28 mouse cellular contexts compared by ENCODE assay signal in genomic region chr11:117201846-117202245, GRCm38 (mm10). TPM values are rescaled to one million over a fixed set of nuclear protein-coding genes. Genes with fewer than 3 reads are reported as not detected.
DNase-seq lines count a peak whose midpoint lies in the region; ATAC-seq and TF ChIP-seq lines count a peak whose summit lies in the region.
"Had no signal": no experiment of that assay in that cellular context is flagged by ENCODE, and none has a peak within 500 bp of the region (broad histone marks: within the 10 kb centered on the region; RNA-seq: fewer than 3 reads in every experiment).

No protein-coding gene starts in this region.

- H3K27ac ChIP-seq in embryonic facial prominence, embryonic 13.5 days: no peak overlapping the region
- no peak overlapping the region for H3K27ac ChIP-seq in embryonic facial prominence, embryonic 10.5 days (replicated peaks)
- no peak overlapping the region for H3K27ac ChIP-seq in liver, postnatal 0 days (ENCODE audit: low read depth)
- H3K27ac ChIP-seq: forebrain, embryonic 13.5 days; heart, embryonic 13.5 days; hindbrain, embryonic 14.5 days; kidney, embryonic 15.5 days; layer of hippocampus, adult 2 months; left cerebral cortex, adult 2 months; limb, embryonic 12.5 days; liver, embryonic 15.5 days had no signal

- 0 out of 2 replicates have a peak overlapping the region, but pooled peaks have one; percentile 3 for H3K9ac ChIP-seq in embryonic facial prominence, embryonic 13.5 days
- no peak overlapping the region for H3K9ac ChIP-seq in liver, postnatal 0 days (replicated peaks)
- H3K9ac ChIP-seq: forebrain, embryonic 13.5 days; heart, embryonic 13.5 days; hindbrain, embryonic 14.5 days; kidney, embryonic 15.5 days; limb, embryonic 12.5 days; liver, embryonic 15.5 days had no signal

- peaks cover 57% of the 10 kb centered on the region for H3K4me1 ChIP-seq in embryonic facial prominence, embryonic 13.5 days
- H3K4me1 ChIP-seq in embryonic facial prominence, embryonic 10.5 days: peaks cover 57% of the 10 kb centered on the region
- peaks cover 39% of the 10 kb centered on the region for H3K4me1 ChIP-seq in liver, postnatal 0 days (ENCODE audit: insufficient read depth)

- H3K4me2 ChIP-seq in embryonic facial prominence, embryonic 13.5 days: no peak overlapping the region
- H3K4me2 ChIP-seq in liver, postnatal 0 days (ENCODE audit: low read depth, low read length): peak overlapping the region; percentile 72; the same call in 1 of the 2 replicates
- H3K4me2 ChIP-seq: forebrain, embryonic 13.5 days; heart, embryonic 13.5 days; hindbrain, embryonic 14.5 days; limb, embryonic 12.5 days; midbrain, embryonic 11.5 days had no signal

- intact Hi-C loops in gastrocnemius, postnatal 14 days (cut with DNase I; ENCODE audit: low total_unique reads): no loop called here

- H3K4me3 ChIP-seq in embryonic facial prominence, embryonic 13.5 days: no peak overlapping the region
- no peak overlapping the region for H3K4me3 ChIP-seq in embryonic facial prominence, embryonic 10.5 days
- no peak overlapping the region for H3K4me3 ChIP-seq in liver, postnatal 0 days (ENCODE audit: low read depth, low read length)
- H3K4me3 ChIP-seq: forebrain, embryonic 13.5 days; heart, embryonic 13.5 days; kidney, embryonic 15.5 days; layer of hippocampus, adult 2 months; left cerebral cortex, adult 2 months; limb, embryonic 12.5 days; liver, embryonic 15.5 days had no signal

- ATAC-seq in embryonic facial prominence, embryonic 13.5 days (ENCODE audit: insufficient number of reproducible peaks, insufficient read depth, low FRiP score, low TSS enrichment, low read depth): no peak
- ATAC-seq in liver, postnatal 0 days: no peak
- ATAC-seq: activated CD4-positive, CD25-positive, alpha-beta regulatory T cell, adult 4 months; forebrain, embryonic 13.5 days; midbrain, embryonic 16.5 days had no signal

- no peaks in the 10 kb centered on the region for H3K9me3 ChIP-seq in embryonic facial prominence, embryonic 13.5 days
- H3K9me3 ChIP-seq in embryonic facial prominence, embryonic 10.5 days: no peaks in the 10 kb centered on the region
- H3K9me3 ChIP-seq in liver, postnatal 0 days (ENCODE audit: low read length): no peaks in the 10 kb centered on the region
- H3K9me3 ChIP-seq: forebrain, embryonic 13.5 days; heart, embryonic 13.5 days; kidney, embryonic 15.5 days; limb, embryonic 12.5 days; liver, embryonic 15.5 days had no signal

- no peak for DNase-seq in embryonic facial prominence, embryonic 10.5 days (ENCODE audit: low spot score)
- no peak for DNase-seq in liver, postnatal 0 days
- DNase-seq in liver: no peak
- peak; percentile 42 for DNase-seq in urinary bladder, adult 2 months (ENCODE audit: low spot score)
- no peak for DNase-seq in urinary bladder, postnatal 4 days (ENCODE audit: low spot score in 2 of 2)
- no peak for DNase-seq in gastrocnemius, postnatal 14 days
- DNase-seq: adrenal gland, adult 2 months; adrenal gland, postnatal 36 days; cerebellum, adult 2 months; cerebellum, postnatal 14 days; gastrocnemius, postnatal 10 days; heart, postnatal 10 days; kidney, adult 11 months; kidney, postnatal 36 days; right cerebral cortex, postnatal 25 days; thymus, postnatal 4 days had no signal

- 85% methylated on average over 12 of the region's 12 CpGs for WGBS in embryonic facial prominence, embryonic 13.5 days
- 86% methylated on average over 12 of the region's 12 CpGs for WGBS in embryonic facial prominence, embryonic 10.5 days
- 76% methylated on average over 12 of the region's 12 CpGs for WGBS in liver, postnatal 0 days (ENCODE audit: insufficient replicate concordance)

- H3K27me3 ChIP-seq in embryonic facial prominence, embryonic 13.5 days: peaks cover 53% of the 10 kb centered on the region
- H3K27me3 ChIP-seq in embryonic facial prominence, embryonic 10.5 days (replicated peaks; ENCODE audit: low read depth, poor library complexity, severe bottlenecking): peaks cover 68% of the 10 kb centered on the region
- peaks cover 9% of the 10 kb centered on the region for H3K27me3 ChIP-seq in liver, postnatal 0 days (ENCODE audit: insufficient read depth, low read length)

- no peak for TF ChIP-seq EP300 in liver, postnatal 0 days (IDR thresholded peaks at IDR 0.05; ENCODE audit: low read depth)

- H3K36me3 ChIP-seq in embryonic facial prominence, embryonic 13.5 days: no peaks in the 10 kb centered on the region
- no peaks in the 10 kb centered on the region for H3K36me3 ChIP-seq in embryonic facial prominence, embryonic 10.5 days (replicated peaks)
- H3K36me3 ChIP-seq in liver, postnatal 0 days (replicated peaks; ENCODE audit: insufficient read depth, low read length): no peaks in the 10 kb centered on the region
- H3K36me3 ChIP-seq: heart, embryonic 13.5 days; kidney, embryonic 15.5 days; limb, embryonic 12.5 days; liver, embryonic 15.5 days had no signal

- no peak for TF ChIP-seq CTCF in liver, postnatal 0 days (IDR thresholded peaks at IDR 0.05; ENCODE audit: low read depth)

RNA-seq across cellular contexts. Expression of gene Sept9, which starts 2.4 kb away (rescaled TPM):
- 186 and 202 TPM in 2 replicates for polyA plus RNA-seq in embryonic facial prominence, embryonic 13.5 days (2015; fragmentation: Nextera tagmentation; extraction: Ambion mirVana)
- polyA plus RNA-seq in embryonic facial prominence, embryonic 10.5 days (2016; fragmentation: Nextera tagmentation; extraction: Ambion mirVana): 255 TPM in 2 replicates
- polyA plus RNA-seq in liver, postnatal 0 days (2015; fragmentation: Nextera tagmentation; extraction: Ambion mirVana): 30.8 and 34.5 TPM in 2 replicates
- 38.4 and 62.8 TPM in 2 replicates for polyA plus RNA-seq in urinary bladder, adult 2 months (2012; rRNA removed)
- 10 to 100 TPM; 27.2 to 34.0 TPM for total RNA-seq in gastrocnemius, postnatal 14 days (2021)
